Mouse (Mus musculus): Measurements from ENCODE around the gene Oxa1l.

DNA sequence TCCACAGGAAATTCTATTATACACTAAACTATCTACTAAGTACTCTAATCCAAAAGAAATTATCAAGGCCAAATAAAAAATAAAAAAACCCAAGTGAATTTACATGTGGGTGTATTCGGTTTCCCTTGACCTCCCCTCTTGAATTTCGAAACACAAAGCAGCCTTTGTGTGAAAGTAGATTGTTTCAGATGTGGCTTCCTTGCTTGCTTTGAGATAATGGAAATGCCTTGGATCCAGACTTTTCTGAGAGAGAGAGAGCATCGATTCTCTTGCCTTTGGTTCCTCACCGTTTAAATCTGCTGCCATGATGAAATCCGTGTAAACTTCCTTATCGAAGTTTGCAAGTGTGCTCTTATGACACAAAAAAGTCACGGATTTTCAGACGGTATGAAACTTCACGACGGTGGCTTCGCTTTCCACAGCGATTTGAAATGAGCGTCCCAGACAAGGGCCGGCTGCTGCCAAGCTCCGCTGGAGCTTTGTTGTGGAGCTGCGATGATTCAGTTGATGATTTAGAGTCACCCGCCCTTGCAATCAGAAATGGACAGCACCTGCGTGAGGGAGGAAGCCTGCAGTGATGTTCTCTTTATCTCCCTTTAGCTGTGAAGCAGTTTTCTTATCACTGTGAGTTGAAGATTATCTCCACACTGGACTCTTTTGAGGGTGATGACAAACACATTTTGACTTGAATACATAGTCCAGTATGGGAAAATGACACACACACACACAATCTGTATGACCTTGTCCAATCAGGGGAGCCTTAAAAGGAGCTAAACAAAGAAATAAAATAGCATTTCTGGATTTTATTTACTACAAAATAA lies 38.9 kb upstream of the Oxa1l start:
- TF ChIP-seq CTCF (IDR thresholded peaks at IDR 0.05; ENCODE audit: control insufficient read depth, insufficient read depth, insufficient replicate concordance, low read depth, low read length) (no peak), POLR2A (IDR thresholded peaks at IDR 0.05; ENCODE audit: control insufficient read depth, low read depth, low read length) (no peak)

Measured in testis, adult 2 months (tissue).